Mouse (Mus musculus): ENCODE data around the gene Nxpe5.

GRCm38 (mm10) chr5:138258993-138259392 is 33.3 kb downstream of the Nxpe5 start:
- TF ChIP-seq USF1 (IDR thresholded peaks at IDR 0.05; ENCODE audit: low read depth), result no peak
- no peak for TF ChIP-seq CTCF (IDR thresholded peaks at IDR 0.05; ENCODE audit: control insufficient read depth, insufficient read depth, insufficient read length)
- TF ChIP-seq MYOG (IDR thresholded peaks at IDR 0.05; ENCODE audit: control insufficient read depth, extremely low read depth, insufficient read length), result no peak
- no peak for TF ChIP-seq CEBPB (IDR thresholded peaks at IDR 0.05; ENCODE audit: low read depth)
